Mouse (Mus musculus): ENCODE results near the gene Calu.

DNA sequence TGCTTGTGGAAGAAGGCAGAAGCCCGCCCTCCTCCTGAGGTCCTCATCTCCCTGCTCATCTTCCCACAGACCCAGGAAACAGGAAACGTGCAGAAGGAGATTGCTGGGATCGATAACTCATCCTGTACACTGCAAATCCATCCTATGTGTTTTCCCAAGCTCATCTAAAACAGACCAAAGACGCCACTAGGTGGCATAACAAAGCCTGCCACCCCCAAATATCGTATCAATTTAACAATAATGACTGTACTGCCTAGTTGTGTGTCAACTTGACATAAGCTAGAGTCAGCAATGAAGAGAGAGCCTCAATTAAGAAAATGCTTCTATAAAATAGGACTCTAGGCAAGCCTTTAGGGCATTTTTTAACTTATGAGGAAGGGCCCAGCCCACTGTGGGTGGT is 44.1 kb upstream of the Calu start:
- TF ChIP-seq CTCF (IDR thresholded peaks at IDR 0.05; ENCODE audit: low read depth) (peak; percentile 22; the same call in 1 of the 2 replicates), EP300 (IDR thresholded peaks at IDR 0.05; ENCODE audit: low read depth) (no peak)

Measured in heart, postnatal 0 days (tissue).